Comparison of ENCODE assay signal across 13 mouse cellular contexts in the genomic region with DNA sequence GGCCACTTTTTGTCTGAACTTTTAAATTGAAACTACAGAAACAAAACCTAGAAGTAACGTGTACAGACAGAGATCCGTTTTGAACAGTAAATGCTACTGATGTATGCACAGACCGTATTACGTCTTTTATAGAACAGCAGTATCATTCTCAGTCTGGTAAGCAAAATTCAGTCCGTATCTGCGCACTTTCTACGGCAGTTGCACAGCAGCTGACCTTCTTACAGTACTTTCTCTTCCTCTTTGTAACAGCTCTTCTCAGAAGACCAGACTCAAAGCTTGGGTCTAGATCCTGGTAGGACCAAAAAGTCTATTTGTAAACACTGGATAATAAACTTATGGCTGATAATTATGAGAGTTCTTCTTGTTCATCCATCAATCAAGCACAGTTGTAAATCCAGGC.
DNase-seq lines count a peak whose midpoint lies in the region; ATAC-seq and TF ChIP-seq lines count a peak whose summit lies in the region.
"Had no signal": no experiment of that assay in that cellular context is flagged by ENCODE, and none has a peak within 500 bp of the region (broad histone marks: within the 10 kb centered on the region; RNA-seq: fewer than 3 reads in every experiment).

No protein-coding gene starts in this region.

- H3K9me3 ChIP-seq in forebrain, embryonic 15.5 days = no peaks in the 10 kb centered on the region
- H3K9me3 ChIP-seq in forebrain, embryonic 10.5 days = no peaks in the 10 kb centered on the region; the same call in 1 of the 2 replicates
- H3K9me3 ChIP-seq in liver, postnatal 0 days (ENCODE audit: low read length) = no peaks in the 10 kb centered on the region
- peaks cover 3% of the 10 kb centered on the region; the same call in 1 of the 2 replicates for H3K9me3 ChIP-seq in hindbrain, embryonic 14.5 days (ENCODE audit: control insufficient read depth, low read length)
- no peaks in the 10 kb centered on the region for H3K9me3 ChIP-seq in neural tube, embryonic 14.5 days (ENCODE audit: control insufficient read depth, low read length)
- no peaks in the 10 kb centered on the region for H3K9me3 ChIP-seq in kidney, embryonic 15.5 days (replicated peaks)

- no peak for DNase-seq in forebrain, embryonic 10.5 days (ENCODE audit: extremely low spot score, low spot score)
- no peak for DNase-seq in liver, postnatal 0 days
- no peak for DNase-seq in liver
- DNase-seq in hindbrain, embryonic 14.5 days (ENCODE audit: low spot score) = no peak
- DNase-seq in layer of hippocampus, adult 11-12 months (ENCODE audit: low spot score) = no peak
- DNase-seq: cerebellum, adult 9-10 months; kidney, postnatal 14 days; right cerebral cortex, postnatal 25 days had no signal

- no peak overlapping the region for H3K9ac ChIP-seq in forebrain, embryonic 15.5 days (replicated peaks)
- H3K9ac ChIP-seq in liver, postnatal 0 days (replicated peaks) = no peak overlapping the region
- no peak overlapping the region for H3K9ac ChIP-seq in hindbrain, embryonic 14.5 days
- H3K9ac ChIP-seq in neural tube, embryonic 14.5 days (replicated peaks; ENCODE audit: low read depth, low read length) = no peak overlapping the region
- H3K9ac ChIP-seq in kidney, embryonic 15.5 days = no peak overlapping the region

- peak overlapping the region; percentile 69 for H3K4me2 ChIP-seq in forebrain, embryonic 15.5 days (replicated peaks)
- H3K4me2 ChIP-seq in liver, postnatal 0 days (ENCODE audit: low read depth, low read length) = no peak overlapping the region
- H3K4me2 ChIP-seq in hindbrain, embryonic 14.5 days (replicated peaks) = peak overlapping the region; percentile 81
- H3K4me2 ChIP-seq in neural tube, embryonic 14.5 days (ENCODE audit: low read depth, low read length) = peak overlapping the region; percentile 82
- no peak overlapping the region for H3K4me2 ChIP-seq in kidney, embryonic 15.5 days
- H3K4me2 ChIP-seq: liver, embryonic 11.5 days had no signal

- H3K4me1 ChIP-seq in forebrain, embryonic 15.5 days = peaks cover 47% of the 10 kb centered on the region
- peaks cover 20% of the 10 kb centered on the region for H3K4me1 ChIP-seq in forebrain, embryonic 10.5 days
- peaks cover 6% of the 10 kb centered on the region for H3K4me1 ChIP-seq in liver, postnatal 0 days (ENCODE audit: insufficient read depth)
- H3K4me1 ChIP-seq in hindbrain, embryonic 14.5 days (replicated peaks; ENCODE audit: control insufficient read depth, insufficient read depth, low read length) = peaks cover 47% of the 10 kb centered on the region
- peaks cover 21% of the 10 kb centered on the region for H3K4me1 ChIP-seq in neural tube, embryonic 14.5 days (ENCODE audit: control insufficient read depth, insufficient read depth, low read length)
- H3K4me1 ChIP-seq in kidney, embryonic 15.5 days = 0 out of 2 replicates have a peak, but pooled peaks cover 15% of the 10 kb centered on the region

- no peak for TF ChIP-seq CTCF in liver, postnatal 0 days (IDR thresholded peaks at IDR 0.05; ENCODE audit: low read depth)

- ATAC-seq in forebrain, embryonic 15.5 days (replicated peaks) = no peak
- peak; percentile 31; the same call in 1 of the 2 replicates for ATAC-seq in liver, postnatal 0 days
- no peak for ATAC-seq in hindbrain, embryonic 14.5 days (ENCODE audit: low FRiP score)
- ATAC-seq in neural tube, embryonic 14.5 days (ENCODE audit: low read depth) = no peak
- ATAC-seq in kidney, embryonic 15.5 days (replicated peaks; ENCODE audit: low FRiP score) = no peak

- H3K27ac ChIP-seq in forebrain, embryonic 15.5 days (replicated peaks) = no peak overlapping the region
- H3K27ac ChIP-seq in forebrain, embryonic 10.5 days = no peak overlapping the region
- no peak overlapping the region for H3K27ac ChIP-seq in liver, postnatal 0 days (ENCODE audit: low read depth)
- no peak overlapping the region for H3K27ac ChIP-seq in hindbrain, embryonic 14.5 days
- no peak overlapping the region for H3K27ac ChIP-seq in neural tube, embryonic 14.5 days (ENCODE audit: low read depth, low read length)
- H3K27ac ChIP-seq in kidney, embryonic 15.5 days = no peak overlapping the region
- H3K27ac ChIP-seq: macrophage had no signal

- H3K36me3 ChIP-seq in forebrain, embryonic 15.5 days = no peaks in the 10 kb centered on the region
- H3K36me3 ChIP-seq in forebrain, embryonic 10.5 days (replicated peaks) = no peaks in the 10 kb centered on the region
- no peaks in the 10 kb centered on the region for H3K36me3 ChIP-seq in liver, postnatal 0 days (replicated peaks; ENCODE audit: insufficient read depth, low read length)
- H3K36me3 ChIP-seq in hindbrain, embryonic 14.5 days (replicated peaks; ENCODE audit: control insufficient read depth, insufficient read depth) = no peaks in the 10 kb centered on the region
- H3K36me3 ChIP-seq in neural tube, embryonic 14.5 days (ENCODE audit: control insufficient read depth, insufficient read depth, low read length) = no peaks in the 10 kb centered on the region
- H3K36me3 ChIP-seq in kidney, embryonic 15.5 days = no peaks in the 10 kb centered on the region

- no peaks in the 10 kb centered on the region for H3K27me3 ChIP-seq in forebrain, embryonic 15.5 days
- 0 out of 2 replicates have a peak, but pooled peaks cover 3% of the 10 kb centered on the region for H3K27me3 ChIP-seq in forebrain, embryonic 10.5 days (ENCODE audit: poor library complexity, severe bottlenecking)
- no peaks in the 10 kb centered on the region for H3K27me3 ChIP-seq in liver, postnatal 0 days (ENCODE audit: insufficient read depth, low read length)
- no peaks in the 10 kb centered on the region for H3K27me3 ChIP-seq in hindbrain, embryonic 14.5 days (ENCODE audit: control insufficient read depth, insufficient read depth, low read length)
- no peaks in the 10 kb centered on the region for H3K27me3 ChIP-seq in neural tube, embryonic 14.5 days (ENCODE audit: control insufficient read depth, insufficient read depth, low read length)
- no peaks in the 10 kb centered on the region for H3K27me3 ChIP-seq in kidney, embryonic 15.5 days

- TF ChIP-seq EP300 in liver, postnatal 0 days (IDR thresholded peaks at IDR 0.05; ENCODE audit: low read depth) = no peak

- no peak overlapping the region for H3K4me3 ChIP-seq in forebrain, embryonic 15.5 days
- no peak overlapping the region for H3K4me3 ChIP-seq in forebrain, embryonic 10.5 days
- no peak overlapping the region for H3K4me3 ChIP-seq in liver, postnatal 0 days (ENCODE audit: low read depth, low read length)
- H3K4me3 ChIP-seq in hindbrain, embryonic 14.5 days (replicated peaks; ENCODE audit: low read length) = peak overlapping the region; percentile 60; the same call in 1 of the 2 replicates
- H3K4me3 ChIP-seq in neural tube, embryonic 14.5 days (ENCODE audit: low read depth, low read length) = 0 out of 2 replicates have a peak overlapping the region, but pooled peaks have one; percentile 7
- no peak overlapping the region for H3K4me3 ChIP-seq in kidney, embryonic 15.5 days (replicated peaks)

- WGBS in forebrain, embryonic 15.5 days = 73% methylated on average over 7 of the region's 7 CpGs
- 89% methylated on average over 7 of the region's 7 CpGs for WGBS in forebrain, embryonic 10.5 days
- WGBS in liver, postnatal 0 days (ENCODE audit: insufficient replicate concordance) = 62% methylated on average over 7 of the region's 7 CpGs
- WGBS in hindbrain, embryonic 14.5 days = 83% methylated on average over 7 of the region's 7 CpGs
- WGBS in neural tube, embryonic 14.5 days = 79% methylated on average over 7 of the region's 7 CpGs
- WGBS in kidney, embryonic 15.5 days = 87% methylated on average over 7 of the region's 7 CpGs

Comparison
In these comparisons a context has a peak if more than half of its experiments do, and no peak if none do; other contexts are left out.
1. H3K4me2 ChIP-seq: peak in forebrain, embryonic 15.5 days (single experiment), hindbrain, embryonic 14.5 days (single experiment) and neural tube, embryonic 14.5 days (single experiment); none in liver, postnatal 0 days (single experiment) and kidney, embryonic 15.5 days (single experiment).
2. H3K4me3 ChIP-seq: peak in hindbrain, embryonic 14.5 days (single experiment) and neural tube, embryonic 14.5 days (single experiment); none in forebrain, embryonic 15.5 days (single experiment), forebrain, embryonic 10.5 days (single experiment), liver, postnatal 0 days (single experiment) and kidney, embryonic 15.5 days (single experiment).